Mouse (Mus musculus) myocyte (in vitro differentiated cells): ENCODE measurements around the gene Gsap. TPM values are rescaled to one million over a fixed set of nuclear protein-coding genes. Genes with fewer than 3 reads are reported as not detected.
"Not testable (repeated sequence)": the region's sequence is repeated elsewhere in the genome, so short reads cannot be mapped to it uniquely, and the experiment has no call there.

Source experiments
- H3K27me3 ChIP-seq: one replicate; pipeline ENCODE4 v1.6.1; 2011; ENCODE audit not compliant: control insufficient read depth, insufficient read depth, insufficient read length
- H3K36me3 ChIP-seq: one replicate; pipeline ENCODE4 v1.6.1; 2011; ENCODE audit not compliant: control insufficient read depth, insufficient read depth
- H3K4me2 ChIP-seq: one replicate; pipeline ENCODE4 v1.6.1; 2011; ENCODE audit warnings: low read depth, control low read depth
- H3K4me3 ChIP-seq: one replicate; pipeline ENCODE4 v1.5.1; 2011; ENCODE audit warnings: mild to moderate bottlenecking, control low read depth, moderate library complexity
- H3K79me2 ChIP-seq: one replicate; pipeline ENCODE4 v1.6.1; 2011; ENCODE audit not compliant: control insufficient read depth, insufficient read depth
- H3ac ChIP-seq: one replicate; pipeline ENCODE4 v1.6.1; 2011; ENCODE audit not compliant: control insufficient read depth, insufficient read length
- CEBPB ChIP-seq: IDR thresholded peaks from 2 replicates; pipeline ENCODE4 v1.6.1; 2011; ENCODE audit warnings: mild to moderate bottlenecking, moderate library complexity; ENCODE audit not compliant: poor library complexity, insufficient read depth, severe bottlenecking
- E2F4 ChIP-seq: IDR thresholded peaks from one replicate; pipeline ENCODE4 v1.6.1; 2011; ENCODE audit warnings: mild to moderate bottlenecking, control low read depth, moderate library complexity; ENCODE audit not compliant: insufficient read depth
- MAX ChIP-seq: IDR thresholded peaks from one replicate; pipeline ENCODE4 v1.6.1; 2011; ENCODE audit warnings: low read depth, mild to moderate bottlenecking, control low read depth
- MYOD1 ChIP-seq, 3 experiments: IDR thresholded peaks; one replicate each; pipeline ENCODE4 v1.6.1; 2011; ENCODE audit warnings: control low read depth in 2 of 3, low read depth in 2 of 3, mild to moderate bottlenecking in 2 of 3, moderate library complexity in 1 of 3; ENCODE audit not compliant: insufficient read length in 2 of 3, control insufficient read depth in 1 of 3
- MYOG ChIP-seq, 3 experiments: IDR thresholded peaks; one replicate each; pipeline ENCODE4 v1.6.1; 2011; ENCODE audit warnings: control low read depth in 2 of 3, low read depth in 2 of 3, mild to moderate bottlenecking in 2 of 3; ENCODE audit not compliant: insufficient read length in 2 of 3, control insufficient read depth in 1 of 3, insufficient read depth in 1 of 3
- POLR2A ChIP-seq: IDR thresholded peaks from one replicate; pipeline ENCODE4 v1.6.1; 2011; ENCODE audit warnings: low read depth, mild to moderate bottlenecking, control low read depth, moderate library complexity; ENCODE audit not compliant: insufficient read length
- POLR2AphosphoS2 ChIP-seq: IDR thresholded peaks from one replicate; pipeline ENCODE4 v1.6.1; 2011; ENCODE audit warnings: low read depth, control low read depth; ENCODE audit not compliant: insufficient read length
- REST ChIP-seq: IDR thresholded peaks from one replicate; pipeline ENCODE4 v1.6.1; 2011; ENCODE audit warnings: mild to moderate bottlenecking, control low read depth, moderate library complexity; ENCODE audit not compliant: insufficient read depth, insufficient read length
- SRF ChIP-seq: IDR thresholded peaks from one replicate; pipeline ENCODE4 v1.6.1; 2011; ENCODE audit warnings: low read depth; ENCODE audit not compliant: control insufficient read depth, insufficient read length
- TCF12 ChIP-seq: IDR thresholded peaks from one replicate; pipeline ENCODE4 v1.6.1; 2011; ENCODE audit warnings: mild to moderate bottlenecking, control low read depth; ENCODE audit not compliant: poor library complexity, insufficient read depth, severe bottlenecking
- TCF3 ChIP-seq: IDR thresholded peaks from one replicate; pipeline ENCODE4 v1.6.1; 2011; ENCODE audit warnings: low read depth, control low read depth; ENCODE audit not compliant: insufficient read length
- USF1 ChIP-seq: IDR thresholded peaks from one replicate; pipeline ENCODE4 v1.6.1; 2011; ENCODE audit warnings: low read depth, mild to moderate bottlenecking, control low read depth, moderate library complexity
- polyA plus RNA-seq: library from polyadenylated mRNA; unstranded; fragments of >200 nt; fragmentation: generic; extraction: Trizol; gene quantifications from one replicate; pipeline ENCODE4 v1.2.1, GENCODE M21; 2012; ENCODE audit warnings: missing spikeins

Gsap gene
- polyA plus RNA-seq, 1 experiment = 2.6 TPM

DNA sequence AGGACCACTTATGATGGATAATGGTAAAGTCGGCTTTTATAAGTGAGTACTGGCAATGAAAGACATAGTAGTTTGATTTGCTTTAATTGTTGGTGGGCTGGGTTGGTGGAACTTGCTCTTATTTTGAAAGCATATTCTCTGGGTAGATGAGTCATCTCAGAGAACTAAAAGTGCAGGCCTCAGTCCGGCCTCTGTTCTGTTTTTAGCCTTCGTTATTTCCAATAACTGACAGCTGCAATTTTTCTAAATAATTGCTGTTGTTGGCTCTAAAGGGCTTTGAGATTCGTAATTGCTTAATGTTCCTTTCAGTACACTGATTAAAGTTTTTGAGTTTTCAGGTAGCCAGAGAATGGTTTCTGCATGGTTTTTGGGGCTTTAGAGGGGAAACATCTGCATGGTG is 84.7 kb downstream of the Gsap start:
- Histone ChIP-seq H3K36me3 (no peaks in the 10 kb centered on the region), H3ac (no peak overlapping the region), H3K79me2 (no peaks in the 10 kb centered on the region), H3K27me3 (no peaks in the 10 kb centered on the region), H3K4me3 (no peak overlapping the region), H3K4me2 (peak overlapping the region; percentile 35)
- no peak for TF ChIP-seq CEBPB
- TF ChIP-seq TCF3 = no peak
- TF ChIP-seq MYOG (IDR thresholded peaks at IDR 0.05; ENCODE audit: control insufficient read depth in 1 of 3, insufficient read depth in 1 of 3, insufficient read length in 2 of 3, low read depth in 2 of 3) = no peak
- TF ChIP-seq TCF12 = no peak
- no peak for TF ChIP-seq USF1
- no peak for TF ChIP-seq POLR2A
- TF ChIP-seq POLR2AphosphoS2 = no peak
- no peak for TF ChIP-seq SRF
- TF ChIP-seq E2F4 = no peak
- TF ChIP-seq MAX = no peak
- TF ChIP-seq REST = no peak
- no peak for TF ChIP-seq MYOD1 (IDR thresholded peaks at IDR 0.05; ENCODE audit: control insufficient read depth in 1 of 3, insufficient read length in 2 of 3, low read depth in 2 of 3)

DNA sequence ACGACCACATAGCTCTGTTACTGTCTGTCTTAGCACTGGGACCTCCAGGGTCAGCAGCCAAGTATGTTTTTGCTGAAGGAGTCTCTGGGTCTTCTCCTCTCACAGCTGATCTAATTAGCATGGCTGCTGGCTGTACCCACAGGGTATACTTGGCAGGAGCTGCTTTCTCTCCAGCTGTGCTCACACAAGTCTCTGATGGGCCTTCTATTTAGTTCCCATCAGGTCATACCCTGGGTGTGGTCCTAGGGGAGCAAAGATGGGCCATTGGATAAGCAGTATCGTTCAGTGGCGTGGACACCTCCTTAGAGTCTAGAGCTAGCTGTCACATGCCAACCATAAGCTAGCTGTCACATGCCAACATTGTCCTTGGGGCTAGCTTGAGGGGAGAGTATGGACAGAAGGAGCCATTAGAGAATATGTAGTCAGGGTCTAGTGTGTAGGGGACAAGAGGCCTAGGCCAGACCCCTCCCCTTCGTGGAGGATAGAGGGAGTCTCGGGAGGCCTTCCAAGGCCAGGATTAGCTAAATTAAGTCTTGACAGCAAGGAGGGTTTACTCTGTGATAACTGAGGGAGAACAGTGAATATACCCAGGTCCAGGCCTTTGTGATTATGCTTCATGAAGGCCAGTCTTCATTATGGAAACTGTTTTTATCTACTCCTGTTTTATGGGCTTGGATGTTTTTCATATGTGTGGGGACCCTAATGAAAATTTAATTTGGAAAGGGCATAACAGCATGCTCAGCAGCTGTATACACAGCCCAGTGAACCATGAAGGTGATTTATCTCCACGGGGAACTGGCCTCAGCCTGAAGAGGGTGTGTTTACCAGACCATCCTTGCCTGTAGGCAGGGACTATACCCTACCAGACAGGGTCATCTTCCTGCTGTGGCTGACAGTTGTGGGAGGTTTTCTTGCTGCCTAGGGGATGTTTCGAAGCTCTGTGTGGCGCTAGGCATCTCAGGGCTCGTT is 85.6 kb downstream of the Gsap start:
- Histone ChIP-seq H3K36me3 (no peaks in the 10 kb centered on the region), H3K4me2 (peak overlapping the region; percentile 35), H3K79me2 (no peaks in the 10 kb centered on the region), H3ac (no peak overlapping the region), H3K27me3 (no peaks in the 10 kb centered on the region), H3K4me3 (no peak overlapping the region)
- TF ChIP-seq REST = no peak
- TF ChIP-seq POLR2A = no peak
- TF ChIP-seq CEBPB = no peak
- no peak for TF ChIP-seq TCF12
- TF ChIP-seq MYOD1 (IDR thresholded peaks at IDR 0.05; ENCODE audit: control insufficient read depth in 1 of 3, insufficient read length in 2 of 3, low read depth in 2 of 3) = peak in 1 of 3 experiments; percentile 1
- no peak for TF ChIP-seq USF1

DNA sequence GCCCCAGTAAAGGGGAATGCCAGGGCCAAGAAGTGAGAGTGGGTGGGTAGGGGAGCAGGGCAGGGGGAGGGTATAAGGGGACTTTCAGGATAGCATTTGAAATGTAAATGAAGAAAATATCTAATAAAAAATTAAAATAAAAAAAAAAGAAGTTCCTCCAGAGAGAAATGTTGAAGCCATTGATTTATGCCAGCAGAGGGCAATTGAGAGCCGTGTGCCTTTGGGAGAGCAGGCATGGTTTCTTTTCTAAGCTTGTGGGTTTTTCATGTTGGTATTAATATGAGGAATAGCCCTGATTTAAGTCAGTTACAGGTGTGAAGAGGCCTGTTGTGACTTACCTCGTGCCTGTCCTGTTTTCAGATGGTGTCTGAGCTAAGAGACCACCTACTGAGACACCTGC is 91.6 kb downstream of the Gsap start:
- not testable (repeated sequence) for H3K27me3 ChIP-seq, H3ac ChIP-seq, H3K79me2 ChIP-seq, H3K36me3 ChIP-seq, H3K4me2 ChIP-seq, H3K4me3 ChIP-seq

DNA sequence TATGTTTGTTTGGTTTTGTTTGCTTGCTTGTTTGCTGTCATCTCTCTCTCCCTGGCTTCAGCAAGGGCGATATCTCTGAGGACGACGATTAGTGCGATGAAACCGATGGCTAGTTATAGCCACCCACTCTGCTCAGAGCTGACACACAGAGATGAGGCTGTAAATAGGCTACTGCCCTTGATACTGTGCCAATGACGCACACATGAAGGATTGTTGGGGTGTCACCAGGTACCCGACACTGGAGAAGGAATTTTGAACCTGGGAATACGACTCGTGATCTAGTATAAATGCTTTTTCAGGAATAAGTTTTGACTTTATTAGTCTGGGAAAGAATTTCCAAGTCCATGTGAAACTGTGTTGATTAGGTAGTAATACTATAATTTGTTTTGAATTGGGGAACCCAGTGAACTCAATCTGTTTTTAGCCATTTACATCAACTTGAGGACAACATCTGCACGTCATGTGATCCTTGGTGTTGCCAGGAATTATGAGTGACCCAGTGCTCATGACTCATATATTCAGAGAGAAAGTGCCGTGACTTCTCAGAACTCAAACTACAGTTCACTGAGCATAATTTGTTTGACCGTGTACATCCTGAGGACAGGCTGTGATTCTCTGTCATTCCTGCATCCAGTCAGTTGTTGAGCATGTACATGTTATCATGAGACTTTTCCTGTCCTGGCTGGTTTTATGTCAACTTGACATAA is 97.5 kb downstream of the Gsap start:
- H3K79me2 ChIP-seq = no peaks in the 10 kb centered on the region
- no peak overlapping the region for H3K4me3 ChIP-seq
- no peaks in the 10 kb centered on the region for H3K36me3 ChIP-seq
- no peak for TF ChIP-seq TCF3
- TF ChIP-seq USF1 = peak; percentile 87
- H3K27me3 ChIP-seq = no peaks in the 10 kb centered on the region
- H3ac ChIP-seq = no peak overlapping the region
- H3K4me2 ChIP-seq = peak overlapping the region; percentile 1

DNA sequence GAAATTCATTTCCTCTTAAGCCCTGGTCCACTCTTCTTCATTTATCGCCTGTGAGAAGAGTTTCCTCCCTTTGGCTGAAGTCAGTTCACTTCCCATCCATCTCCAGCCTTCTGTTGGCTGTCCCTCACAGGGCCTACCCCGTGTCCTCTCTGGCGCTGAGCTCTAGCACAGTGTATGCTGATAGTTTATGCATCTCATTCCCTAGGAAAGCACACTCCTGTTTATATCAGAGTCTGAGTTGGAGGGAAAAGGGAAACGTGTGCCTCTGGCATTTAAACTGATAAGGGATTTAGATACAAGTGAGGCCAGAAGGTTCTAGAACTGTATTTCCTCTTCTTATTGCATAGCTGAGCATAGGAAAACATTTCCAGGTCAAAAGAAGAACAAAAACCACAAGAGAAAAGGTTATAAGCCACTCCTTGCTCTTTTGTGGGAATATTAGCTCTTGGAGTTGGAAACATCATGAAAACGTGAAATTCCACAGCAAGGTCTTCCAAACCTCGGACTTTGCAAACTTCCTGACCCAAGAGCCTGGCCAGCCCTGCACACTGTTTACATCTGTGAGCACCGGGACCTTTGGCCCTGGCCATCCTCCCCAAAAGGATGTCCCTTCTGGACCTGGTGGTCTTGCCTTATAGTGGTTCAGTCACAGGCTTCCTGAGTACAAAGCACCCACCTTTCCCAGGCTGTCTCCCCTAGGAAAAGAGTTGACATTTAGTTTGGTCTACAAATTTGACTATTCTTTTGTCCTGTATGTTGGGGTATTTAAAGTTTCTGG is 102.8 kb downstream of the Gsap start:
- TF ChIP-seq CEBPB (no peak), POLR2AphosphoS2 (no peak), E2F4 (no peak), MYOD1 (IDR thresholded peaks at IDR 0.05; ENCODE audit: control insufficient read depth in 1 of 3, insufficient read length in 2 of 3, low read depth in 2 of 3) (no peak), SRF (no peak), REST (no peak), TCF3 (no peak), MYOG (IDR thresholded peaks at IDR 0.05; ENCODE audit: control insufficient read depth in 1 of 3, insufficient read depth in 1 of 3, insufficient read length in 2 of 3, low read depth in 2 of 3) (no peak), TCF12 (no peak), POLR2A (no peak), USF1 (no peak), MAX (no peak)
- Histone ChIP-seq H3ac (no peak overlapping the region), H3K4me2 (no peak overlapping the region), H3K79me2 (no peaks in the 10 kb centered on the region), H3K36me3 (no peaks in the 10 kb centered on the region), H3K4me3 (no peak overlapping the region), H3K27me3 (no peaks in the 10 kb centered on the region)
